ENCODE assay signal across 15 mouse cellular contexts in genomic region chr19:55256156-55256555, GRCm38 (mm10). TPM values are rescaled to one million over a fixed set of nuclear protein-coding genes. Genes with fewer than 3 reads are reported as not detected.
A peak's percentile ranks its signal among the peaks of the same experiment; 100 is the strongest.
DNase-seq lines count a peak whose midpoint lies in the region; ATAC-seq and TF ChIP-seq lines count a peak whose summit lies in the region.
"Had no signal": no experiment of that assay in that cellular context is flagged by ENCODE, and none has a peak within 500 bp of the region (broad histone marks: within the 10 kb centered on the region; RNA-seq: fewer than 3 reads in every experiment).

No protein-coding gene starts in this region.

- no peaks in the 10 kb centered on the region for H3K9me3 ChIP-seq in lung, embryonic 15.5 days
- no peaks in the 10 kb centered on the region for H3K9me3 ChIP-seq in intestine, embryonic 16.5 days (ENCODE audit: control insufficient read depth, low read length)
- no peaks in the 10 kb centered on the region for H3K9me3 ChIP-seq in liver, postnatal 0 days (ENCODE audit: low read length)

- H3K27me3 ChIP-seq in lung, embryonic 15.5 days = no peaks in the 10 kb centered on the region
- no peaks in the 10 kb centered on the region for H3K27me3 ChIP-seq in intestine, embryonic 16.5 days (replicated peaks; ENCODE audit: control insufficient read depth, insufficient read depth, low read length)
- no peaks in the 10 kb centered on the region for H3K27me3 ChIP-seq in liver, postnatal 0 days (ENCODE audit: insufficient read depth, low read length)

- WGBS in lung, embryonic 15.5 days = 42% methylated on average over 9 of the region's 9 CpGs
- WGBS in intestine, embryonic 16.5 days = 70% methylated on average over 9 of the region's 9 CpGs
- WGBS in liver, postnatal 0 days (ENCODE audit: insufficient replicate concordance) = 73% methylated on average over 9 of the region's 9 CpGs

- no peak overlapping the region for H3K9ac ChIP-seq in lung, embryonic 15.5 days
- H3K9ac ChIP-seq in intestine, embryonic 16.5 days (ENCODE audit: low read depth, low read length) = peak overlapping the region; percentile 46
- no peak overlapping the region for H3K9ac ChIP-seq in liver, postnatal 0 days (replicated peaks)

- H3K4me3 ChIP-seq in lung, embryonic 15.5 days = no peak overlapping the region
- H3K4me3 ChIP-seq in intestine, embryonic 16.5 days (ENCODE audit: low read length) = peak overlapping the region; percentile 6; the same call in 1 of the 2 replicates
- no peak overlapping the region for H3K4me3 ChIP-seq in liver, postnatal 0 days (ENCODE audit: low read depth, low read length)

- H3K4me2 ChIP-seq in lung, embryonic 15.5 days = peak overlapping the region; percentile 24; the same call in 1 of the 2 replicates
- 0 out of 2 replicates have a peak overlapping the region, but pooled peaks have one; percentile 24 for H3K4me2 ChIP-seq in intestine, embryonic 16.5 days (ENCODE audit: low read depth, low read length)
- H3K4me2 ChIP-seq in liver, postnatal 0 days (ENCODE audit: low read depth, low read length) = peak overlapping the region; percentile 11; the same call in 1 of the 2 replicates

- H3K4me1 ChIP-seq in lung, embryonic 15.5 days = peaks cover 36% of the 10 kb centered on the region
- peaks cover 13% of the 10 kb centered on the region; the same call in 1 of the 2 replicates for H3K4me1 ChIP-seq in intestine, embryonic 16.5 days (ENCODE audit: control insufficient read depth, insufficient read depth, low read length)
- H3K4me1 ChIP-seq in liver, postnatal 0 days (ENCODE audit: insufficient read depth) = peaks cover 48% of the 10 kb centered on the region

- peak overlapping the region; percentile 55 for H3K27ac ChIP-seq in lung, embryonic 15.5 days
- H3K27ac ChIP-seq in intestine, embryonic 16.5 days (ENCODE audit: low read length) = peak overlapping the region; percentile 83
- peak overlapping the region; percentile 53; the same call in 1 of the 2 replicates for H3K27ac ChIP-seq in liver, postnatal 0 days (ENCODE audit: low read depth)

- H3K36me3 ChIP-seq in lung, embryonic 15.5 days = no peaks in the 10 kb centered on the region
- H3K36me3 ChIP-seq in intestine, embryonic 16.5 days (ENCODE audit: control insufficient read depth, insufficient read depth, low read length) = no peaks in the 10 kb centered on the region
- H3K36me3 ChIP-seq in liver, postnatal 0 days (replicated peaks; ENCODE audit: insufficient read depth, low read length) = 0 out of 2 replicates have a peak, but pooled peaks cover 2% of the 10 kb centered on the region

- no peak for TF ChIP-seq EP300 in liver, postnatal 0 days (IDR thresholded peaks at IDR 0.05; ENCODE audit: low read depth)

- no peak for TF ChIP-seq CTCF in liver, postnatal 0 days (IDR thresholded peaks at IDR 0.05; ENCODE audit: low read depth)

- DNase-seq in frontal cortex, postnatal 10 days (ENCODE audit: low spot score in 2 of 2) = no peak
- no peak for DNase-seq in lung, postnatal 4 days
- DNase-seq in liver, postnatal 0 days = no peak
- DNase-seq in Muller cell, postnatal 12 days (ENCODE audit: inconsistent ontology term) = no peak
- DNase-seq: cerebellum, adult 8-10 months; kidney, postnatal 36 days; thymus, adult 2 months had no signal

- ATAC-seq in frontal cortex, adult (ENCODE audit: low TSS enrichment) = peak; percentile 33
- ATAC-seq in lung, embryonic 15.5 days (ENCODE audit: borderline replicate concordance, extremely low read depth, low FRiP score, low TSS enrichment) = no peak
- ATAC-seq in intestine, embryonic 16.5 days = no peak
- no peak for ATAC-seq in liver, postnatal 0 days
- ATAC-seq in megakaryocyte progenitor cell, adult 5-6 weeks (replicated peaks; ENCODE audit: poor library complexity) = no peak
- ATAC-seq: activated CD4-positive, CD25-positive, alpha-beta regulatory T cell, adult 4 months; inflammation-experienced regulatory T-cells, adult 6 months had no signal

RNA-seq across cellular contexts. Expression of gene Acsl5, which starts 4.4 kb away (rescaled TPM):
- 81.8 and 83.7 TPM in 2 replicates for polyA plus RNA-seq in lung, embryonic 15.5 days (2015; fragmentation: Nextera tagmentation; extraction: Ambion mirVana)
- polyA plus RNA-seq in intestine, embryonic 16.5 days (2015; fragmentation: Nextera tagmentation; extraction: Ambion mirVana) = 589 and 886 TPM in 2 replicates
- polyA plus RNA-seq in liver, postnatal 0 days (2015; fragmentation: Nextera tagmentation; extraction: Ambion mirVana) = 397 and 414 TPM in 2 replicates
- total RNA-seq in megakaryocyte progenitor cell, adult 5-6 weeks (2015) = 115 and 141 TPM in 2 replicates
- total RNA-seq in megakaryocyte progenitor cell, adult 5-6 weeks (2017) = 114 and 115 TPM in 2 replicates

RNA-seq across cellular contexts. Expression of gene Gucy2g, which starts 15.1 kb away (rescaled TPM):
- polyA plus RNA-seq in lung, embryonic 15.5 days (2015; fragmentation: Nextera tagmentation; extraction: Ambion mirVana) = 0.05 TPM in 1 of 2 replicates, not detected in the other
- polyA plus RNA-seq in intestine, embryonic 16.5 days (2015; fragmentation: Nextera tagmentation; extraction: Ambion mirVana) = 0.04 and 0.06 TPM in 2 replicates
- polyA plus RNA-seq in liver, postnatal 0 days (2015; fragmentation: Nextera tagmentation; extraction: Ambion mirVana) = 0.02 TPM in 1 of 2 replicates, not detected in the other
- total RNA-seq in megakaryocyte progenitor cell, adult 5-6 weeks (2015) = not detected in 2 replicates
- not detected in 2 replicates for total RNA-seq in megakaryocyte progenitor cell, adult 5-6 weeks (2017)
- total RNA-seq: heart, adult 8-10 months had no signal
- polyA plus RNA-seq: activated CD4-positive, CD25-positive, alpha-beta regulatory T cell, adult 4 months; erythroblast, embryonic 14.5 days had no signal

RNA-seq across cellular contexts. Expression of gene Zdhhc6, which starts 59.7 kb away (rescaled TPM):
- 101 and 105 TPM in 2 replicates for polyA plus RNA-seq in lung, embryonic 15.5 days (2015; fragmentation: Nextera tagmentation; extraction: Ambion mirVana)
- polyA plus RNA-seq in intestine, embryonic 16.5 days (2015; fragmentation: Nextera tagmentation; extraction: Ambion mirVana) = 92.7 and 101 TPM in 2 replicates
- polyA plus RNA-seq in liver, postnatal 0 days (2015; fragmentation: Nextera tagmentation; extraction: Ambion mirVana) = 49.0 and 49.9 TPM in 2 replicates
- 50.1 and 69.2 TPM in 2 replicates for total RNA-seq in megakaryocyte progenitor cell, adult 5-6 weeks (2015)
- total RNA-seq in megakaryocyte progenitor cell, adult 5-6 weeks (2017) = 58.0 and 64.9 TPM in 2 replicates

RNA-seq across cellular contexts. Expression of gene Vti1a, which starts 59.9 kb away (rescaled TPM):
- 25.0 and 27.8 TPM in 2 replicates for polyA plus RNA-seq in lung, embryonic 15.5 days (2015; fragmentation: Nextera tagmentation; extraction: Ambion mirVana)
- 24.4 and 27.4 TPM in 2 replicates for polyA plus RNA-seq in intestine, embryonic 16.5 days (2015; fragmentation: Nextera tagmentation; extraction: Ambion mirVana)
- polyA plus RNA-seq in liver, postnatal 0 days (2015; fragmentation: Nextera tagmentation; extraction: Ambion mirVana) = 9.7 and 10.5 TPM in 2 replicates
- 25.0 and 25.2 TPM in 2 replicates for total RNA-seq in megakaryocyte progenitor cell, adult 5-6 weeks (2015)
- 34.2 and 45.6 TPM in 2 replicates for total RNA-seq in megakaryocyte progenitor cell, adult 5-6 weeks (2017)
